Mouse (Mus musculus) stomach, embryonic 15.5 days (tissue): Measurements from ENCODE around the gene Smtnl2. TPM values are rescaled to one million over a fixed set of nuclear protein-coding genes. Genes with fewer than 3 reads are reported as not detected.

Source experiments
- ATAC-seq: fragments of 200-750 bp; cut with Nextera tagmentation; 2 replicates; pipeline ENCODE4 v1.8.0; 2017; ENCODE audit warnings: low read depth, moderate number of reproducible peaks, moderate TSS enrichment; ENCODE audit not compliant: insufficient read depth, low FRiP score
- H3K27ac ChIP-seq: fragments of 300-500 bp; sonication (generic); 2 replicates; pipeline ENCODE4 v1.5.1; 2015; ENCODE audit warnings: mild to moderate bottlenecking, inconsistent platforms
- H3K27me3 ChIP-seq: fragments of 300-500 bp; sonication (generic); replicated peaks from 2 replicates; pipeline ENCODE4 v1.6.1; 2015; ENCODE audit warnings: inconsistent platforms
- H3K36me3 ChIP-seq: fragments of 300-500 bp; sonication (generic); 2 replicates; pipeline ENCODE4 v1.6.1; 2015; ENCODE audit warnings: inconsistent platforms
- H3K4me1 ChIP-seq: fragments of 300-500 bp; sonication (generic); 2 replicates; pipeline ENCODE4 v1.6.1; 2015; ENCODE audit warnings: inconsistent platforms
- H3K4me2 ChIP-seq: fragments of 300-500 bp; sonication (generic); 2 replicates; pipeline ENCODE4 v1.6.1; 2015; ENCODE audit warnings: mild to moderate bottlenecking, inconsistent platforms
- H3K4me3 ChIP-seq: fragments of 300-500 bp; sonication (generic); replicated peaks from 2 replicates; pipeline ENCODE4 v1.5.1; 2015; ENCODE audit warnings: inconsistent platforms
- H3K9ac ChIP-seq: fragments of 300-500 bp; sonication (generic); 2 replicates; pipeline ENCODE4 v1.6.1; 2015; ENCODE audit warnings: inconsistent platforms
- H3K9me3 ChIP-seq: fragments of 300-500 bp; sonication (generic); 2 replicates; pipeline ENCODE4 v1.6.1; 2016; ENCODE audit warnings: inconsistent platforms
- WGBS: fragments of 180-500 bp; shearing (Covaris S2); methylation state at CpG from one replicate; pipeline ENCODE4 v1.1.7; 2015; 5-methylcytosine and 5-hydroxymethylcytosine counted together
- polyA plus RNA-seq: library from polyadenylated mRNA; unstranded; fragments of >200 nt; fragmentation: Nextera tagmentation; extraction: Ambion mirVana; gene quantifications from 2 replicates; pipeline ENCODE4 v1.2.1, GENCODE M21; 2015

Gene Smtnl2
- polyA plus RNA-seq, 1 experiment from 2014 or later, result 50.8 TPM

DNA sequence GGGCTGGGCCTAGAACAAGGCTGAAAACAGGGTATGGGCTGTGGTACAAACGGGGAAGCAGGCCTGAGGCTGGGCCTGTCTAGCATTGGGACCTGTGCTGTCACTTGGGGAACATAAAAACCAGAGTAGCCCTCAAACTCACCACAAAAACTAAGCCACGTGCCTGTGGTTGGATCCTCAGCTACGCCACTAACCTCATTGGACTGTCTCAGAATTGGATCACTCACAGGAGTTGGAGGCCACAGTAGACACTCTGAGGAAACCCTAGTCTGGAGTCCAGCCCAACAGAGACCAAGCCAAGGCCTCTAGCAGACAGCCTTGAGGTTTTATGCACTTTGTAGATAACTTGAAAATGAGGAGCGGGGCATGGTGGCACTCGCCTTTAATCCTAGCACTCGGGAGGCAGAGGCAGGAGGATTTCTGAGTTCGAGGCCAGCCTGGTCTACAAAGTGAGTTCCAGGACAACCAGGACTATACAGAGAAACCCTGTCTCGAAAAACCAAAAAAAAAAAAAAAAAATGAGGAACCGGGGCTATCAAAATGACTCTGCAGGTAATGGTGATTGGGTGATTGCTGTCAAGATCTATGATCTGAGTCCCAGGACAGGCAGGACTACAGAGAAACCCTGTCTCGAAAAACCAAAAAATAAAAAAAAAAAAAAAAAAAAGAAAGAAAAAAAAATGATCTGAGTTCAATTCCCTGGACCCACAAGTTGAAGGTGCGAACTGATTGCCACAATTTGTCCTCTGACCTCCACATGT is 10.2 kb upstream of the Smtnl2 start:
- 0 out of 2 replicates have a peak, but pooled peaks cover 3% of the 10 kb centered on the region for H3K4me1 ChIP-seq
- H3K4me2 ChIP-seq, result no peak overlapping the region
- H3K27ac ChIP-seq, result no peak overlapping the region
- H3K9ac ChIP-seq, result no peak overlapping the region
- H3K9me3 ChIP-seq, result no peaks in the 10 kb centered on the region
- WGBS, result 87% methylated on average over 11 of the region's 11 CpGs
- no peaks in the 10 kb centered on the region for H3K36me3 ChIP-seq
- no peaks in the 10 kb centered on the region for H3K27me3 ChIP-seq
- no peak for ATAC-seq
- H3K4me3 ChIP-seq, result no peak overlapping the region

DNA sequence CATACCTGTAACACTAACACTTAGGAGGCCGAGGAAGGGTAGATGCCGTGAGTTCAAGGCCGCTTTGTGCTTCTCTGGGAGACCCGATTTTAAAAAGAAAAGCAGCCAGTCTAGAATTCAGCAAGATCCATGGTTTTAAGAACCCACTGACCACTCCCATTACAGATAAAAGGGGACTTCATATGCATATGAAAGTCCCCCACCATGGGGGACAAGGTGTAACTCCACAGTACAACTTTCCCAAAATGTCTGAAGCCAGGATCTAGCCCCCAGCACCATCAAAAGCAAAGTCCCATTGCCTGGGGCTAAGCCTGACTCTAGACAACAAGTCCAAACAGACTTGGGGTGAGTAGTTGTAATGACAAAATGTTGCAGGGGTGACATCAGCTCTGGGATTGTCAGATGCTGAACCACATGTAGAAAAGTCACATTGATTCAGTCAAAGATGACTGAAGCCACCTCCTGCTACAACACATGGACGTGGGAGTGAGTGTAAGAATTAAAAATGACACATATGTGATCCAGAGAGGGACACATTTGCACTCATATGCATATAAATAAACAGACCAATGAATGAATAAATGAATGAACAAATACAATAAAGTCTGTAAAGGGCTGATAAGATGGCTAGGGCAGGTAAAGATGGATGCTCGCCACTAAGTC is 9.1 kb upstream of the Smtnl2 start:
- 80% methylated on average over 6 of the region's 6 CpGs for WGBS
- H3K4me2 ChIP-seq, result no peak overlapping the region

DNA sequence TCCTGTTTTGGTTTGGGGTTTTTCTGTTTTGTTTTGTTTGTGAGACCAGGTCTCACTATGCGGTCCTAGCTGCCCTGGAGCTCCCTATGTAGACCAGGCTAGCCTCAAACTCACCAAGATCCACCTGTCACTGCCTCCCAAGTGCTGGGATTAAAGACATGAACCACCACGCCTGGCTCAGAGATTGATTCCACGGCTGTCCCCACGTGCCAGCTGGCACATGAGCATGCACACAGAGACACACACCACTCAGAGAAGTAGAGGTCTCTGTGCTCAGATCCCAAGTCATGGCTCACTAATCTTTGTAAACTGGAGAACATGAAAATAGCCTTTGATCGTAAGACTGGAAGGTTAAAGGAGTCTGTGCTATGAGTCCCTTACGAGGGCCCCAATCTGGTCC is 7.5 kb upstream of the Smtnl2 start:
- no peaks in the 10 kb centered on the region for H3K27me3 ChIP-seq
- no peak overlapping the region for H3K9ac ChIP-seq
- ATAC-seq, result no peak
- 86% methylated on average over 6 of the region's 6 CpGs for WGBS
- no peaks in the 10 kb centered on the region for H3K36me3 ChIP-seq
- H3K9me3 ChIP-seq, result no peaks in the 10 kb centered on the region
- H3K4me1 ChIP-seq, result 0 out of 2 replicates have a peak, but pooled peaks cover 3% of the 10 kb centered on the region
- no peak overlapping the region for H3K4me2 ChIP-seq
- H3K27ac ChIP-seq, result no peak overlapping the region
- H3K4me3 ChIP-seq, result no peak overlapping the region

More for the DNA sequence above, 9.1 kb upstream of the Smtnl2 start:
- Histone ChIP-seq H3K9me3 (no peaks in the 10 kb centered on the region), H3K36me3 (no peaks in the 10 kb centered on the region), H3K4me1 (0 out of 2 replicates have a peak, but pooled peaks cover 3% of the 10 kb centered on the region), H3K27ac (no peak overlapping the region), H3K27me3 (no peaks in the 10 kb centered on the region), H3K4me3 (no peak overlapping the region), H3K9ac (no peak overlapping the region)
- no peak for ATAC-seq

DNA sequence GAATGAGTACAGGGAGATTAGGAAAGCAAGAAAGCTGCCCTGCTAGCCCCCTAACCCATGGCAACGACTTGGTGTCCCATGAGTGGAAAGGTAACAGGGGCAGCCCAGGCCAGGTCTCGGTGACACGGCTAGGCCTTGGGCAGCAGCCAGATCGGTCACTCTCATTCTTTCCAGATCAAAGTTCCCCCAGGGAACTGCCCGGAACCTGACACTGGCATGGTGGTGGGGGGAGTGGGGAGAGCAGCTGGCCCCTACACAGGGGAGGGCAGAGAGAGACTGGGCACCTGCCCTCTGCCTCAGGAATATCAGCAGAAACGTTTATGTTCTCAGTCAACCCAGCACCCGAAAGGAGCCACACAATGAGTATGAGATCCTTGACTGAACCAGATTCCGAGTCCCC is 6.7 kb upstream of the Smtnl2 start:
- Histone ChIP-seq H3K4me2 (no peak overlapping the region), H3K9me3 (no peaks in the 10 kb centered on the region), H3K27me3 (no peaks in the 10 kb centered on the region), H3K4me1 (0 out of 2 replicates have a peak, but pooled peaks cover 3% of the 10 kb centered on the region), H3K27ac (no peak overlapping the region), H3K4me3 (no peak overlapping the region), H3K9ac (no peak overlapping the region), H3K36me3 (no peaks in the 10 kb centered on the region)
- 52% methylated on average over 8 of the region's 8 CpGs for WGBS
- ATAC-seq, result no peak

DNA sequence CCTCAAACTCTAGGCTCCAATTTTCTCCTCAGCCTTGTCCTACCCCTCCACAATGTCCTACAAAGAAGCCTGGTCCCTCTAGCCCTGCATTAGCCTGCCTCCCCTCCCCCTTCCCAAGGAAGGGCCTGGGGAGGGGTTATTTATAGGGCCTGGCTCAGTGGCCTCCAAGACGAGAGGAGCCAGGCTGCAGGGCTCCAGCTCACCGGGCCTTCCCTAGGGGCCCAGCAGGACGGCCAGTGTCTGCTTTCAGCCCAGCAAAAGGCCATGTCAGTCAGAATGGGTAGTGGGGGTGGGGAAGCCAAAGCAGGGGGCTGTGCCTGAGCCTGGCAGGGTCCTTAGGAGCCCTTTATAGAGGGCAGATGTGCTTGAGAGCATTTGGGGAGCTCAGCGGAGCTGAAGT is 5.9 kb upstream of the Smtnl2 start:
- Histone ChIP-seq H3K27ac (no peak overlapping the region), H3K36me3 (no peaks in the 10 kb centered on the region), H3K9ac (no peak overlapping the region), H3K9me3 (no peaks in the 10 kb centered on the region), H3K27me3 (no peaks in the 10 kb centered on the region), H3K4me1 (0 out of 2 replicates have a peak, but pooled peaks cover 3% of the 10 kb centered on the region), H3K4me3 (no peak overlapping the region), H3K4me2 (no peak overlapping the region)
- WGBS, result 38% methylated on average over 4 of the region's 4 CpGs
- ATAC-seq, result no peak

DNA sequence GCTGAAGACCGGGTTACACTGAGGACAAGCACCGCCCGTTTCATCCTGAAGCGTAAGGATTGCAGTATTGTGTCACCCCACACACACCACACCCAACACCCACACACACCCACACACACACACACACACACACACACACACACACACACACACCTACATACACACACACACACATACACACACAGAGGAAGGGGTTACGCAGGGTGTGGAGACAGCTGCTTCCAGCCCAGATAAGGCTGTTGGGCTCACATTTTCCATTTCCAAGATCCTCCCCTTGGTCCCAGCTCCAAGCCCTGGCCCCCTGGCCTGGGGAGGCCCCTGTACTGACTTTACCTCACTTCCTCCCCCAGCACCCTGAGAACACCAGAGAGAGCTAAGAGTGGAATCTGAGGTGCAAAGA is 5.2 kb upstream of the Smtnl2 start:
- Histone ChIP-seq H3K9me3 (no peaks in the 10 kb centered on the region), H3K27ac (no peak overlapping the region), H3K4me3 (no peak overlapping the region), H3K27me3 (no peaks in the 10 kb centered on the region), H3K4me2 (no peak overlapping the region), H3K9ac (no peak overlapping the region), H3K4me1 (peaks cover 6% of the 10 kb centered on the region; the same call in 1 of the 2 replicates), H3K36me3 (no peaks in the 10 kb centered on the region)
- WGBS, result 76% methylated on average over 5 of the region's 5 CpGs
- ATAC-seq, result no peak; the same call in 1 of the 2 replicates

DNA sequence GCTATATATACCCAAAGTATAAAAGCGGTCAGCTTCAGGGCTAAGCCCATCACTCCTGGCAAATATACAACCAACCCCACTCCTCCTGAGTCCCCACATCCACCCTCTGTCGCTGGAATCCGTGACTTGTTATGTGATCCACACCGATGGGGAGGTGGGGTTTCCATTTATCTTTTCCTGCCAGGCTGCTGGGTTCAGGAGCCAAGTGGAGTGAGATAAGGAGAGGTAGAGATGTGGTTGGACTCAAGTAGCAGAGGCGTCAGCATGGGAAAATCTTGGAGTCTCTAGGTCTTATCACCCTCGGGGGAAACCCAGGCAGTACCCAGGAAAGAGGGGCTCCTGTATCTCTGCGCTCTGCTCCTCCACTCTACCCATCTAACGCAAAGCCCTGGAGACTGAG is 3.6 kb upstream of the Smtnl2 start:
- Histone ChIP-seq H3K36me3 (no peaks in the 10 kb centered on the region), H3K4me3 (no peak overlapping the region), H3K27me3 (no peaks in the 10 kb centered on the region), H3K4me1 (peaks cover 7% of the 10 kb centered on the region; the same call in 1 of the 2 replicates), H3K9me3 (no peaks in the 10 kb centered on the region), H3K9ac (no peak overlapping the region), H3K27ac (no peak overlapping the region), H3K4me2 (no peak overlapping the region)
- no peak for ATAC-seq
- 54% methylated on average over 8 of the region's 8 CpGs for WGBS

DNA sequence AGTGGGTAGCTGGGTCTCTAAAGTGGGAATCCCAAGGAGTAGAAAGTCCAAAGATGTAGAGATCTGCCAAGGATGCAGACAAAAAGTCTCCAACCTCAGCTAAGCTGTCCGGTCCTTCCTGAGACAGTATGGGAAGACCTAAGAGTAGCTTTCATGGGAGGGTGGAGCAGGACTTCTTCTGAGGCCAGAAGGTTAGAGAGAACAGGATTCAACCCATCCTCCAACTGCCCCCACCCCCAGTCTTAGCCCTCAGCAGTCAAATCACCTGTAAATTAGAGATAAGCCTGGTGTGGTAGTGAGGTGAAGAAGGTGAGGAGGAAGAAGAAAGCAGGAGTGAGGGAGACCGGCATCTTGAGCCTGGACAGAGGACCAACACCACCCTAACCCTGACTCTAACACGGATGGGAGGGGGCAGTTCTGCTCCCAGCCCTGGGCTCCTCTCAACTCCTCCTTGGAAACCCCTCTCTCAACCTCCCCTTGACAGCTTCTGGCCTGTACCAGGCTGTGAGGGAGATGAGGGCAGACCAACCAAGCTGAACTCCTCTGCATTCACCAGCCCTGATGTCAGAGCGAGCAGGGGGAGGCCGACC is 2.2 kb upstream of the Smtnl2 start:
- H3K9ac ChIP-seq, result no peak overlapping the region
- no peaks in the 10 kb centered on the region for H3K36me3 ChIP-seq
- no peaks in the 10 kb centered on the region for H3K27me3 ChIP-seq
- no peaks in the 10 kb centered on the region for H3K9me3 ChIP-seq
- no peak overlapping the region for H3K4me2 ChIP-seq
- WGBS, result 69% methylated on average over 5 of the region's 5 CpGs
- ATAC-seq, result no peak
- peaks cover 21% of the 10 kb centered on the region for H3K4me1 ChIP-seq
- H3K27ac ChIP-seq, result no peak overlapping the region
- no peak overlapping the region for H3K4me3 ChIP-seq

DNA sequence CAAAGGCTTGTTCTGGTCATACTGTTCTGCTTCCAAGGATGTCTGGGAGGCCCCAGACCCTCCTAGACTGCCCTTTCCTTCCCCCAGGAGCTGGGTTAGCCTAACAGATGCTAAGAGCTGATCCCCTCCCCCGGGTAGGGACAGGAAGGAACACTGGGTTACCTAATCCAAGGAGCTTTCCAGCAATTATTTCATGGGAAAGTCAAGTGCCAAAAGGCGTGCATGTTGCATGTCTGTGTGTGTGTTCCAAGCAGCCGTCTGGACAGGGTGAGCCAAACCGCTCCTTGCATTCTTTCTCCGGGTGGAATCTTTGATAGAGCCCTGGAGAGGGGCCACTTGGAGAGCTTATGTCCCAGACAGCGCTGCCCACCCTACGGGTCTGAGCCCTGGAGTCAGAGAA is 1.5 kb upstream of the Smtnl2 start:
- ATAC-seq, result no peak
- H3K36me3 ChIP-seq, result no peaks in the 10 kb centered on the region
- no peak overlapping the region for H3K9ac ChIP-seq
- no peak overlapping the region for H3K27ac ChIP-seq
- H3K4me2 ChIP-seq, result no peak overlapping the region
- WGBS, result 65% methylated on average over 7 of the region's 7 CpGs
- no peaks in the 10 kb centered on the region for H3K27me3 ChIP-seq
- peaks cover 22% of the 10 kb centered on the region for H3K4me1 ChIP-seq
- H3K4me3 ChIP-seq, result no peak overlapping the region
- H3K9me3 ChIP-seq, result no peaks in the 10 kb centered on the region

DNA sequence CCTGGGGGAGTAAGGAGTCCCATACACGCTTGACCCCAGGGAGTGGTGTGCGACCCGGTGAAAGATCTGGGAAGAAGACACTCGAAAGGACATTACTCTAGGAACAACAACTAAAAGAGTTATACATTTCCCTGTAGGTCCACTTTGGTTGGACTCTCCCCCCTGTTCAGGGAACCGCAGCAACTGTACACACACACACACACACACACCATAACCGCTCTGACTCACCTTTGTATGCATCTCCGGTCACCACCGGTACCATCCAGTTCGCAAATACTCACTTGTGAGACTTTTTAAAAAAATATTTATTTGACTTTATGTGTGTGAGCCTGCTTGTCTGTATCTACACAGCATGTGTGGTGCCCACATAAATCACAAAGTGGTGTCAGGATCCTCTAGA is 432 bp upstream of the Smtnl2 start:
- no peak for ATAC-seq
- whole genome bisulfite sequencing, result 19% methylated on average over 9 of the region's 9 CpGs
- no peaks in the 10 kb centered on the region for H3K9me3 ChIP-seq
- no peaks in the 10 kb centered on the region for H3K27me3 ChIP-seq
- peak overlapping the region; percentile 82 for H3K4me3 ChIP-seq
- H3K4me1 ChIP-seq, result peaks cover 33% of the 10 kb centered on the region
- H3K4me2 ChIP-seq, result peak overlapping the region; percentile 98
- H3K36me3 ChIP-seq, result no peaks in the 10 kb centered on the region
- no peak overlapping the region for H3K27ac ChIP-seq
- no peak overlapping the region for H3K9ac ChIP-seq

DNA sequence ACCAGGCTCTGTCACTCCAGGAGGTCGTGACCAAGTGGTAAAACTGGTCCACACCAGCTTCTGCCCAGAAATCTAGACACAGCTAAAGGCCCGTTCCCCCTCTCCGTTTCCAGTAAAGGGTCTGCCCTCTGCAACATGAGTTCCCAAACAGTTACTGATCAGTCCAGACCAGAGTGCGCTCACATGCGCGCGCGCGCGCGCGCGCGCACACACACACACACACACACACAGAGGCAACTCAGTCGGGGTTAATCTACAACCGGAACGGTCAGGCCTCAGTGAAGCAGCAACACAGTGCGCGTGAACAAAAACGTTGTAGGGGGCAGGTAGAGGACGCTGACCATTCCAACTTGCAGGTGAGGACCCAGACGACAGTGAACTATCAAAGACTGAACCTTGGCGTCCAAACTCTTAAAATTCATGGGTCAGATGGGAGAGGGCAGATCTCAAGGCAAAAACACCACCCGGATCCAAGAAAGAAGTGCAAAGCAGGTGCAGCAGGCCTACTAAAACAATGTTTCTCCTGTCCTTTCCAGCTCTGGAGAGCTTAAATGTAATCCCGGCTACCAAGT is 906 bp downstream of the Smtnl2 start:
- no peak for ATAC-seq
- WGBS, result 5% methylated on average over 25 of the region's 25 CpGs

More for the DNA sequence above, 906 bp downstream of the Smtnl2 start:
- H3K27ac ChIP-seq, result peak overlapping the region; percentile 90
- H3K4me2 ChIP-seq, result peak overlapping the region; percentile 98
- peaks cover 40% of the 10 kb centered on the region for H3K4me1 ChIP-seq
- H3K4me3 ChIP-seq, result peak overlapping the region; percentile 82
- no peaks in the 10 kb centered on the region for H3K36me3 ChIP-seq
- no peaks in the 10 kb centered on the region for H3K27me3 ChIP-seq
- H3K9me3 ChIP-seq, result no peaks in the 10 kb centered on the region
- peak overlapping the region; percentile 78 for H3K9ac ChIP-seq
